In genomic region chr10:60760377-60760776, GRCm38 (mm10) we compare ENCODE assay signal across 8 mouse cellular contexts. TPM values are rescaled to one million over a fixed set of nuclear protein-coding genes. Genes with fewer than 3 reads are reported as not detected.
DNase-seq lines count a peak whose midpoint lies in the region; ATAC-seq lines count a peak whose summit lies in the region.

No protein-coding gene starts in this region.

- peaks cover 8% of the 10 kb centered on the region for H3K36me3 ChIP-seq in forebrain, embryonic 10.5 days (replicated peaks)
- H3K36me3 ChIP-seq in heart, embryonic 14.5 days (ENCODE audit: control insufficient read depth, insufficient read depth, low read length): peaks cover 28% of the 10 kb centered on the region
- no peaks in the 10 kb centered on the region for H3K36me3 ChIP-seq in liver, embryonic 11.5 days (ENCODE audit: control insufficient read depth, insufficient read depth, low read length)
- no peaks in the 10 kb centered on the region for H3K36me3 ChIP-seq in stomach, embryonic 14.5 days (ENCODE audit: control insufficient read depth, insufficient read depth, low read length)

- peak; percentile 62; the same call in 1 of the 2 replicates for ATAC-seq in heart, embryonic 14.5 days (ENCODE audit: insufficient number of reproducible peaks, insufficient read depth, low FRiP score, low read depth)
- peak; percentile 80 for ATAC-seq in liver, embryonic 11.5 days (replicated peaks; ENCODE audit: low FRiP score)
- ATAC-seq in stomach, embryonic 14.5 days (ENCODE audit: insufficient number of reproducible peaks, insufficient read depth, low FRiP score, low read depth): peak; percentile 66; the same call in 1 of the 2 replicates

- no peaks in the 10 kb centered on the region for H3K4me1 ChIP-seq in forebrain, embryonic 10.5 days
- H3K4me1 ChIP-seq in heart, embryonic 14.5 days (ENCODE audit: control insufficient read depth in 2 of 2, insufficient read depth in 2 of 2, low read length in 2 of 2): no peaks in the 10 kb centered on the region
- no peaks in the 10 kb centered on the region for H3K4me1 ChIP-seq in liver, embryonic 11.5 days (replicated peaks; ENCODE audit: control insufficient read depth, insufficient read depth, low read length)
- H3K4me1 ChIP-seq in stomach, embryonic 14.5 days (ENCODE audit: control insufficient read depth, insufficient read depth, low read length): no peaks in the 10 kb centered on the region

- H3K9ac ChIP-seq in heart, embryonic 14.5 days (ENCODE audit: low read length): no peak overlapping the region
- H3K9ac ChIP-seq in liver, embryonic 11.5 days (ENCODE audit: low read depth, low read length): no peak overlapping the region
- H3K9ac ChIP-seq in stomach, embryonic 14.5 days (replicated peaks; ENCODE audit: low read depth, low read length): no peak overlapping the region

- no peak overlapping the region for H3K4me3 ChIP-seq in forebrain, embryonic 10.5 days
- H3K4me3 ChIP-seq in heart, embryonic 14.5 days (ENCODE audit: control insufficient read depth in 1 of 2, insufficient read depth in 1 of 2, low read depth in 1 of 2, low read length in 2 of 2): no peak overlapping the region
- no peak overlapping the region for H3K4me3 ChIP-seq in liver, embryonic 11.5 days (ENCODE audit: low read depth, low read length)
- no peak overlapping the region for H3K4me3 ChIP-seq in stomach, embryonic 14.5 days (ENCODE audit: low read depth, low read length)

- 10% methylated on average over 14 of the region's 14 CpGs for WGBS in forebrain, embryonic 10.5 days
- WGBS in heart, embryonic 14.5 days: 7% methylated on average over 14 of the region's 14 CpGs
- WGBS in liver, embryonic 11.5 days: 7% methylated on average over 14 of the region's 14 CpGs
- WGBS in stomach, embryonic 14.5 days: 7% methylated on average over 14 of the region's 14 CpGs

- H3K4me2 ChIP-seq in heart, embryonic 14.5 days (ENCODE audit: low read length): no peak overlapping the region
- no peak overlapping the region for H3K4me2 ChIP-seq in liver, embryonic 11.5 days
- H3K4me2 ChIP-seq in stomach, embryonic 14.5 days (replicated peaks; ENCODE audit: low read depth, low read length): no peak overlapping the region

- 0 out of 2 replicates have a peak, but pooled peaks cover 7% of the 10 kb centered on the region for H3K27me3 ChIP-seq in forebrain, embryonic 10.5 days (ENCODE audit: poor library complexity, severe bottlenecking)
- no peaks in the 10 kb centered on the region for H3K27me3 ChIP-seq in heart, embryonic 14.5 days (ENCODE audit: control insufficient read depth, insufficient read depth, low read length)
- H3K27me3 ChIP-seq in liver, embryonic 11.5 days (replicated peaks; ENCODE audit: control insufficient read depth, insufficient read depth, low read length): no peaks in the 10 kb centered on the region; the same call in 1 of the 2 replicates
- no peaks in the 10 kb centered on the region for H3K27me3 ChIP-seq in stomach, embryonic 14.5 days (ENCODE audit: control insufficient read depth, insufficient read depth, low read length)

- H3K9me3 ChIP-seq in forebrain, embryonic 10.5 days: no peaks in the 10 kb centered on the region
- H3K9me3 ChIP-seq in heart, embryonic 14.5 days (ENCODE audit: control insufficient read depth, low read length): 0 out of 2 replicates have a peak, but pooled peaks cover 3% of the 10 kb centered on the region
- no peaks in the 10 kb centered on the region for H3K9me3 ChIP-seq in liver, embryonic 11.5 days (ENCODE audit: control insufficient read depth, low read length)
- H3K9me3 ChIP-seq in stomach, embryonic 14.5 days (ENCODE audit: control insufficient read depth, low read depth, low read length): no peaks in the 10 kb centered on the region; the same call in 1 of the 2 replicates

- peak; percentile 88 for DNase-seq in CD8-positive naive resting alpha-beta T cell, adult 2 months (ENCODE audit: low read depth in 2 of 2, low spot score in 2 of 2)
- peak; percentile 92 for DNase-seq in c-Kit-positive CD71-negative TER-119-negative erythroid progenitor cells, embryonic 14.5 days (ENCODE audit: low read depth)
- peak; percentile 91 for DNase-seq in forebrain, embryonic 10.5 days (ENCODE audit: extremely low spot score, low spot score)
- peak; percentile 96 for DNase-seq in kidney, postnatal 10 days
- DNase-seq in liver, embryonic 11.5 days (ENCODE audit: low spot score): peak; percentile 81
- peak; percentile 90 to 92 for DNase-seq in natural killer cell, adult 2 months (ENCODE audit: low spot score in 2 of 2)

- no peak overlapping the region for H3K27ac ChIP-seq in forebrain, embryonic 10.5 days
- no peak overlapping the region for H3K27ac ChIP-seq in heart, embryonic 14.5 days (replicated peaks in 1 of 2; ENCODE audit: control insufficient read depth in 1 of 2, insufficient read depth in 1 of 2, low read depth in 2 of 2, low read length in 2 of 2)
- no peak overlapping the region for H3K27ac ChIP-seq in liver, embryonic 11.5 days (ENCODE audit: low read depth, low read length)
- H3K27ac ChIP-seq in stomach, embryonic 14.5 days (ENCODE audit: low read length): no peak overlapping the region

RNA-seq across cellular contexts. Expression of gene Slc29a3, which starts 7.8 kb away (rescaled TPM):
- 6.3 and 7.1 TPM in 2 replicates for polyA plus RNA-seq in forebrain, embryonic 10.5 days (2016; fragmentation: Nextera tagmentation; extraction: Ambion mirVana)
- 4.4 and 4.5 TPM in 2 replicates for polyA plus RNA-seq in heart, embryonic 14.5 days (2014; fragmentation: Nextera tagmentation; extraction: Ambion mirVana)
- polyA plus RNA-seq in liver, embryonic 11.5 days (2014; fragmentation: Nextera tagmentation; extraction: Ambion mirVana): 4.3 and 4.8 TPM in 2 replicates
- polyA plus RNA-seq in stomach, embryonic 14.5 days (2014; fragmentation: Nextera tagmentation; extraction: Ambion mirVana): 8.5 TPM in 2 replicates
